Mouse (Mus musculus) stomach, postnatal 0 days (tissue): Measurements from ENCODE around the gene Kcnj16. TPM values are rescaled to one million over a fixed set of nuclear protein-coding genes. Genes with fewer than 3 reads are reported as not detected.

ENCODE experiments used
- ATAC-seq: fragments of 200-750 bp; cut with Nextera tagmentation; 2 replicates; pipeline ENCODE4 v1.8.0; 2017; ENCODE audit not compliant: low FRiP score, low TSS enrichment
- DNase-seq: peaks from one replicate; pipeline ENCODE4 v3.0.0-alpha.2; 2016; ENCODE audit warnings: low spot score
- H3K27ac ChIP-seq: fragments of 300-500 bp; sonication (generic); replicated peaks from 2 replicates; pipeline ENCODE4 v1.5.1; 2014; ENCODE audit warnings: mild to moderate bottlenecking, control low read depth
- H3K27me3 ChIP-seq: fragments of 300-500 bp; sonication (generic); 2 replicates; pipeline ENCODE4 v1.6.1; 2014; ENCODE audit warnings: low read length; ENCODE audit not compliant: control insufficient read depth, insufficient read depth
- H3K36me3 ChIP-seq: fragments of 300-500 bp; sonication (generic); 2 replicates; pipeline ENCODE4 v1.6.1; 2014; ENCODE audit warnings: low read length, mixed read lengths; ENCODE audit not compliant: control insufficient read depth, insufficient read depth
- H3K4me1 ChIP-seq: fragments of 300-500 bp; sonication (generic); replicated peaks from 2 replicates; pipeline ENCODE4 v1.6.1; 2014; ENCODE audit warnings: antibody characterized with exemption; ENCODE audit not compliant: control insufficient read depth, insufficient read depth
- H3K4me2 ChIP-seq: fragments of 300-500 bp; sonication (generic); replicated peaks from 2 replicates; pipeline ENCODE4 v1.6.1; 2014; ENCODE audit warnings: low read depth, mild to moderate bottlenecking, control low read depth, moderate library complexity
- H3K4me3 ChIP-seq: fragments of 300-500 bp; sonication (generic); 2 replicates; pipeline ENCODE4 v1.5.1; 2014; ENCODE audit warnings: low read depth, low read length, control low read depth
- H3K9ac ChIP-seq: fragments of 300-500 bp; sonication (generic); 2 replicates; pipeline ENCODE4 v1.6.1; 2014; ENCODE audit warnings: mild to moderate bottlenecking, low read length, control low read depth, mixed read lengths
- H3K9me3 ChIP-seq: fragments of 300-500 bp; sonication (generic); 2 replicates; pipeline ENCODE4 v1.6.1; 2016; ENCODE audit warnings: low read length; ENCODE audit not compliant: control insufficient read depth
- CTCF ChIP-seq: IDR thresholded peaks from 2 replicates; pipeline ENCODE4 v1.5.1; 2016; ENCODE audit warnings: antibody characterized with exemption, low read depth, mild to moderate bottlenecking, moderate library complexity
- EP300 ChIP-seq: optimal IDR thresholded peaks from 2 replicates; pipeline ENCODE3; 2016; ENCODE audit warnings: antibody characterized with exemption
- WGBS: fragments of 180-500 bp; shearing (Covaris S2); extraction: QIAGEN DNeasy Blood & Tissue Kit; methylation state at CpG from one replicate; pipeline ENCODE4 v1.1.7; 2014; 5-methylcytosine and 5-hydroxymethylcytosine counted together
- polyA plus RNA-seq: library from polyadenylated mRNA; unstranded; fragments of >200 nt; fragmentation: Nextera tagmentation; extraction: Ambion mirVana; gene quantifications from 2 replicates; pipeline ENCODE4 v1.2.1, GENCODE M21; 2015

The Kcnj16 gene
- 2.7 TPM in 2 replicates for polyA plus RNA-seq

GRCm38 (mm10) chr11:110967762-110968135, at the start of gene Kcnj16:
Gene Kcnj16 (plus strand): TSS chr11:110968033.
- no peak within 1 kb of the TSS for H3K27ac ChIP-seq
- H3K36me3 ChIP-seq, result no peaks in the 10 kb centered on the region
- no peak within 1 kb of the TSS for H3K4me3 ChIP-seq
- no peaks in the 10 kb centered on the region for H3K9me3 ChIP-seq
- no peaks in the 10 kb centered on the region for H3K4me1 ChIP-seq
- DNase-seq (no peak), ATAC-seq (no peak)
- TF ChIP-seq CTCF, result no peak
- TF ChIP-seq EP300, result no peak
- H3K27me3 ChIP-seq, result no peaks in the 10 kb centered on the region
- H3K9ac ChIP-seq, result no peak within 1 kb of the TSS
- 62% methylated on average over 4 of the region's 4 CpGs for WGBS
- H3K4me2 ChIP-seq, result no peak within 1 kb of the TSS

GRCm38 (mm10) chr11:110918808-110919465, 48.9 kb upstream of the Kcnj16 start:
- WGBS, result 82% methylated on average over 5 of the region's 5 CpGs
- no peak for TF ChIP-seq EP300
- TF ChIP-seq CTCF, result no peak
- ATAC-seq, result no peak
- H3K9ac ChIP-seq, result no peak overlapping the region
- H3K4me3 ChIP-seq, result no peak overlapping the region
- H3K27me3 ChIP-seq, result no peaks in the 10 kb centered on the region
- no peaks in the 10 kb centered on the region for H3K36me3 ChIP-seq
- H3K4me2 ChIP-seq, result no peak overlapping the region
- H3K9me3 ChIP-seq, result no peaks in the 10 kb centered on the region
- no peak overlapping the region for H3K27ac ChIP-seq
- no peak for DNase-seq
- H3K4me1 ChIP-seq, result no peaks in the 10 kb centered on the region

DNA sequence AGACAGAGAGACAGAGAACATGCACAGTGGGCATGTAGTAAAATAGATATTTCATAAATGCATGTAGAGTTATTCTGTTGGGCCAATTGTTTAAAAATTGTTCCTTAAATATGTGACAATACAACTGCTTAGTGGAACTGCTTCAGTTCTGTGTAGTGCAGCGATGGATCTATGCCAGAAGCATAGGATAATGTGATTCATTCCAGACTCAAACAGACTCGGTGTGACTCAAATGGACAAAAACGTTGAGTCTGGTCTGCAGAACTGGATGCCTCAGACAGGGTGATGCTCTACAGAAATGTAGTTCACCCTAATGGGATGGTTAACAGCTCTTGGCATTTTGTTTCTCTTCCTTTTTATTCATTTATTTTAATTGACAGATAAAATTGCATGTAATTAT, 32.1 kb upstream of the Kcnj16 start:
- Histone ChIP-seq H3K27me3 (no peaks in the 10 kb centered on the region), H3K4me2 (no peak overlapping the region), H3K4me1 (no peaks in the 10 kb centered on the region), H3K36me3 (no peaks in the 10 kb centered on the region), H3K9me3 (no peaks in the 10 kb centered on the region), H3K4me3 (no peak overlapping the region), H3K27ac (no peak overlapping the region), H3K9ac (no peak overlapping the region)
- no peak for ATAC-seq
- DNase-seq, result no peak
- no peak for TF ChIP-seq EP300
- TF ChIP-seq CTCF, result no peak
- 31% methylated on average over 3 of the region's 3 CpGs for WGBS

DNA sequence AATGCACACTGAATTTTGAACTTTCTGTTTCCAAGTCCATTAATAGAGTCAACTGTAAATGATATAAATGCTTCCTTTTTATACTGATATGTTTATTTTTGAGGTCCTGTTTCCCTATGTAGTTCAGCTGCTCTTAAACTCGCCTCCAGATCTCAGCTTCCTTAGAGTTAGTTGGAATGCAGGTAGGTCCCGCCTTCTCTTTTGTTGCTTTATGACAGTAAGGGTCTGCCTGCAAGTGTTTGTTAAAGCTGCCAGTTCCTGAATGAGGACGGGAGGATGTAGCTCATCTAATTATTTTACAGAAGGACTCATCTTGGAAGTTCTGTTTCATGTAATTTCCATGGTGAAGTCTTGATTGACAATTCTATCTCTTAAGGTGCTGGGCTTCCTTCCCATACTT, 25.6 kb upstream of the Kcnj16 start:
- TF ChIP-seq EP300, result no peak
- ATAC-seq (no peak), DNase-seq (no peak)
- no peak overlapping the region for H3K9ac ChIP-seq
- H3K9me3 ChIP-seq, result no peaks in the 10 kb centered on the region
- H3K4me3 ChIP-seq, result no peak overlapping the region
- H3K36me3 ChIP-seq, result no peaks in the 10 kb centered on the region
- H3K27ac ChIP-seq, result no peak overlapping the region
- WGBS, result 30% methylated on average over 3 of the region's 3 CpGs
- no peaks in the 10 kb centered on the region for H3K4me1 ChIP-seq
- H3K27me3 ChIP-seq, result no peaks in the 10 kb centered on the region
- no peak overlapping the region for H3K4me2 ChIP-seq

- H3K9ac ChIP-seq, result no peak overlapping the region
- WGBS, result 18% methylated on average over 6 of the region's 6 CpGs
- H3K4me3 ChIP-seq, result no peak overlapping the region
- H3K4me1 ChIP-seq, result no peaks in the 10 kb centered on the region
- no peaks in the 10 kb centered on the region for H3K36me3 ChIP-seq
- H3K27me3 ChIP-seq, result no peaks in the 10 kb centered on the region
- DNase-seq, result no peak
- H3K9me3 ChIP-seq, result no peaks in the 10 kb centered on the region
- no peak overlapping the region for H3K27ac ChIP-seq
- no peak overlapping the region for H3K4me2 ChIP-seq
- TF ChIP-seq EP300 (no peak), CTCF (no peak)
- no peak for ATAC-seq
Observed at GRCm38 (mm10) chr11:110942695-110943135, 25.1 kb upstream of the Kcnj16 start.

DNA sequence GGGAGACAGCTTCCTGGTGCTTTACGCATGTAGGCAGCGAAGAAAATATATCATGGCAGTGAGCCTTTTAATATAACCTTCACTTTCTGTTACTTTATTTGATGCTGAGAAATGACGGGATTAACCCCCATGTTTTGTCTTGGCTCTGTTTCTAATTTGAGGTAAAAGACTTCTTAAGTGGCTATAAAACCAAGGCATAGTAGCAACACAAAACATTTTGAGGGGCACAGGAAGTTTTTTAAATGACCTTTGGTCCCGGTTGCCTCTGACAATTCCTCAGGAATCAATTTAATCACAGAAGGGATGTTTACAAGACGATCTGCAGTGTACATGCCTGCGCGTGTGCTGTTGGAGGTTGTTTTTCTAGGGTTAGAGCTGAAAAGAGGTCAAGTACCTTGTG, 11.2 kb upstream of the Kcnj16 start:
- Histone ChIP-seq H3K27me3 (no peaks in the 10 kb centered on the region), H3K4me3 (no peak overlapping the region), H3K9me3 (no peaks in the 10 kb centered on the region), H3K27ac (no peak overlapping the region), H3K4me2 (no peak overlapping the region), H3K4me1 (no peaks in the 10 kb centered on the region), H3K36me3 (no peaks in the 10 kb centered on the region), H3K9ac (no peak overlapping the region)
- 29% methylated on average over 7 of the region's 7 CpGs for WGBS
- ATAC-seq (no peak), DNase-seq (no peak)
- TF ChIP-seq EP300, result no peak
- TF ChIP-seq CTCF, result no peak
